Mouse (Mus musculus): ENCODE results near the gene Serpina1f. TPM values are rescaled to one million over a fixed set of nuclear protein-coding genes. Genes with fewer than 3 reads are reported as not detected.
"Not testable (repeated sequence)": the region's sequence is repeated elsewhere in the genome, so short reads cannot be mapped to it uniquely, and the experiment has no call there.

The Serpina1f gene
- polyA plus RNA-seq, 1 experiment from 2014 or later, result not detected

- Histone ChIP-seq H3K4me2 (ENCODE audit: low read depth, low read length) (no peak overlapping the region), H3K27ac (replicated peaks; ENCODE audit: low read depth, low read length) (no peak overlapping the region), H3K4me1 (ENCODE audit: control insufficient read depth, insufficient read depth, low read length) (no peaks in the 10 kb centered on the region), H3K9me3 (ENCODE audit: control insufficient read depth, low read length) (no peaks in the 10 kb centered on the region), H3K27me3 (replicated peaks; ENCODE audit: control insufficient read depth, insufficient read depth, low read length) (no peaks in the 10 kb centered on the region), H3K4me3 (ENCODE audit: low read depth, low read length) (no peak overlapping the region), H3K36me3 (ENCODE audit: control insufficient read depth, insufficient read depth, low read length) (no peaks in the 10 kb centered on the region), H3K9ac (ENCODE audit: low read depth, low read length) (no peak overlapping the region)
- peak; percentile 47; the same call in 1 of the 2 replicates for ATAC-seq (ENCODE audit: low read depth)
- WGBS, result 53% methylated on average over 2 of the region's 2 CpGs
- DNase-seq (ENCODE audit: low spot score), result peak; percentile 64
These were observed 22.1 kb downstream of the Serpina1f start for GRCm38 (mm10) chr12:103673179-103673578.

GRCm38 (mm10) chr12:103671483-103671882 lies 23.8 kb downstream of the Serpina1f start:
- H3K27ac ChIP-seq (replicated peaks; ENCODE audit: low read depth, low read length), result no peak overlapping the region
- no peak for DNase-seq (ENCODE audit: low spot score)
- H3K4me1 ChIP-seq (ENCODE audit: control insufficient read depth, insufficient read depth, low read length), result no peaks in the 10 kb centered on the region
- no peaks in the 10 kb centered on the region for H3K9me3 ChIP-seq (ENCODE audit: control insufficient read depth, low read length)
- 79% methylated on average over 3 of the region's 3 CpGs for WGBS
- H3K27me3 ChIP-seq (replicated peaks; ENCODE audit: control insufficient read depth, insufficient read depth, low read length), result no peaks in the 10 kb centered on the region
- no peak overlapping the region for H3K4me2 ChIP-seq (ENCODE audit: low read depth, low read length)
- no peak for ATAC-seq (ENCODE audit: low read depth)
- H3K9ac ChIP-seq (ENCODE audit: low read depth, low read length), result no peak overlapping the region
- H3K36me3 ChIP-seq (ENCODE audit: control insufficient read depth, insufficient read depth, low read length), result no peaks in the 10 kb centered on the region
- no peak overlapping the region for H3K4me3 ChIP-seq (ENCODE audit: low read depth, low read length)

DNA sequence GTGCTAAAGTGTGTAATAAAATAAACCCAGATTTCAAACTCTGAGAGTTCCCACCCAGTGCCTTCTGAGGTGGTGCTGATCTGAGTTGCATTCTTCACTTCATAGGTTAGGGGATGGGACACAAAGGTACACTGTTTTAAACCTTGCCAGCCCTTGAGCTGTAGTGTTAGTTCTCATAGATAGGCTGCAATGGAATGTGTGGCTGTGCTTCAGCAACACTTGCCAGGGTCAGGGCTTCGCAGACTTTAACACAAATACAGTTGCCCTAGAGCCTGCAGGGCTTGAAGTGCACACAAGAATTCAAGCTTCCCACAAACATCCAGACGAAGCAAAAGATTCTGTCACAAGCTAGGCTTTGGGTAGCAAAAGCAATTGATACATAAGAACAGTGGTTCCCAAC lies 24.4 kb downstream of the Serpina1f start:
- no peak overlapping the region for H3K27ac ChIP-seq (replicated peaks; ENCODE audit: low read depth, low read length)
- H3K4me3 ChIP-seq (ENCODE audit: low read depth, low read length), result no peak overlapping the region
- 53% methylated on average over 2 of the region's 2 CpGs for WGBS
- DNase-seq (ENCODE audit: low spot score) (no peak), ATAC-seq (ENCODE audit: low read depth) (no peak)
- H3K36me3 ChIP-seq (ENCODE audit: control insufficient read depth, insufficient read depth, low read length), result no peaks in the 10 kb centered on the region
- no peak overlapping the region for H3K9ac ChIP-seq (ENCODE audit: low read depth, low read length)
- no peak overlapping the region for H3K4me2 ChIP-seq (ENCODE audit: low read depth, low read length)
- H3K4me1 ChIP-seq (ENCODE audit: control insufficient read depth, insufficient read depth, low read length), result no peaks in the 10 kb centered on the region
- H3K27me3 ChIP-seq (replicated peaks; ENCODE audit: control insufficient read depth, insufficient read depth, low read length), result no peaks in the 10 kb centered on the region
- H3K9me3 ChIP-seq (ENCODE audit: control insufficient read depth, low read length), result no peaks in the 10 kb centered on the region; the same call in 1 of the 2 replicates

DNA sequence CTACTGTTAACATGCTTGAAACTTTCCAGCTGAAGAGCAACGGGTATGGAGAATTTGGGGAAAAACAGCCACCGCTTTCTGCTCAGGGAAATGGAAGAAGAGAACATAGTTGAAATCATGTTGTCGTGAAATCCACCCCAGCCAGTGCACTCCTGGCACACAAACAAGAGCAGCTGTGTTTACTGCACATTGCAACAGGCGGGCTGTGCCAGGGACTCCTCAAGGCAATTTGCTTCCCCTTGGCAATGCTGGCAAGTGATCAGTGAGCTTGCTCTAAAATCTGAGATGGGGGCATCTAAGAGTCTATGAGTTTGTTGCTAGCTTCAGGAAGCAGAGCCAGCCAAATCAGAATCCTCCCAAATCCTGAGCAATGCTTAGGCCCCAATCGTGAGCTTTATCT lies 25.0 kb downstream of the Serpina1f start:
- no peak overlapping the region for H3K4me3 ChIP-seq (ENCODE audit: low read depth, low read length)
- DNase-seq (ENCODE audit: low spot score) (peak; percentile 80), ATAC-seq (ENCODE audit: low read depth) (no peak)
- H3K27ac ChIP-seq (replicated peaks; ENCODE audit: low read depth, low read length), result no peak overlapping the region
- no peak overlapping the region for H3K4me2 ChIP-seq (ENCODE audit: low read depth, low read length)
- 73% methylated on average over 5 of the region's 5 CpGs for WGBS
- no peak overlapping the region for H3K9ac ChIP-seq (ENCODE audit: low read depth, low read length)
- no peaks in the 10 kb centered on the region for H3K27me3 ChIP-seq (replicated peaks; ENCODE audit: control insufficient read depth, insufficient read depth, low read length)
- H3K9me3 ChIP-seq (ENCODE audit: control insufficient read depth, low read length), result no peaks in the 10 kb centered on the region; the same call in 1 of the 2 replicates
- no peaks in the 10 kb centered on the region for H3K36me3 ChIP-seq (ENCODE audit: control insufficient read depth, insufficient read depth, low read length)
- no peaks in the 10 kb centered on the region for H3K4me1 ChIP-seq (ENCODE audit: control insufficient read depth, insufficient read depth, low read length)

GRCm38 (mm10) chr12:103665286-103665685 lies 30.0 kb downstream of the Serpina1f start:
- Histone ChIP-seq H3K9ac (ENCODE audit: low read depth, low read length) (no peak overlapping the region), H3K4me2 (ENCODE audit: low read depth, low read length) (no peak overlapping the region), H3K4me1 (ENCODE audit: control insufficient read depth, insufficient read depth, low read length) (no peaks in the 10 kb centered on the region), H3K27ac (replicated peaks; ENCODE audit: low read depth, low read length) (no peak overlapping the region), H3K4me3 (ENCODE audit: low read depth, low read length) (no peak overlapping the region), H3K36me3 (ENCODE audit: control insufficient read depth, insufficient read depth, low read length) (no peaks in the 10 kb centered on the region), H3K9me3 (ENCODE audit: control insufficient read depth, low read length) (no peaks in the 10 kb centered on the region; the same call in 1 of the 2 replicates), H3K27me3 (replicated peaks; ENCODE audit: control insufficient read depth, insufficient read depth, low read length) (no peaks in the 10 kb centered on the region)
- no peak for ATAC-seq (ENCODE audit: low read depth)
- no peak for DNase-seq (ENCODE audit: low spot score)
- WGBS, result 82% methylated on average over 3 of the region's 3 CpGs

DNA sequence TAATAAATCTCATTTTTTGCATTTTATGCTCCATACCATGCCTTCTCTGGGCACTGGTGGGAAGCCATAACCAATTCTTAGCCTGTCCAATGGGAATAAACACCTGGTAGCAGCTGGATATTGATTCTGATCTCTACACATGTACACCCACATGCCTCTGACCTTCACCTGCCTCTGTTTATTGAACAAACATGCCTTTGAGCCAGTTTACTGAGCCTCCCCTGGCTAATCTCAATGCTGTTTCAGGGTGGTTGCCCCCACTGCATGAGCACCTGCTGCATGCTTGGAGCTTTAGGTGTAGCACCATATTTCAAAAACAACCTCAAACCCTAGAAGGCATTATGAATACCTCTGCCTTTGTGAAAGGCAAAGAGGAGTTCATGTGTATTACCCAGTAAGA lies 33.3 kb downstream of the Serpina1f start:
- DNase-seq (ENCODE audit: low spot score); H3K36me3 ChIP-seq (ENCODE audit: control insufficient read depth, insufficient read depth, low read length); H3K9ac ChIP-seq (ENCODE audit: low read depth, low read length); H3K9me3 ChIP-seq (ENCODE audit: control insufficient read depth, low read length); H3K4me1 ChIP-seq (ENCODE audit: control insufficient read depth, insufficient read depth, low read length); ATAC-seq (ENCODE audit: low read depth); H3K4me3 ChIP-seq (ENCODE audit: low read depth, low read length); H3K4me2 ChIP-seq (ENCODE audit: low read depth, low read length); H3K27me3 ChIP-seq (replicated peaks; ENCODE audit: control insufficient read depth, insufficient read depth, low read length); H3K27ac ChIP-seq (replicated peaks; ENCODE audit: low read depth, low read length): not testable (repeated sequence)

DNA sequence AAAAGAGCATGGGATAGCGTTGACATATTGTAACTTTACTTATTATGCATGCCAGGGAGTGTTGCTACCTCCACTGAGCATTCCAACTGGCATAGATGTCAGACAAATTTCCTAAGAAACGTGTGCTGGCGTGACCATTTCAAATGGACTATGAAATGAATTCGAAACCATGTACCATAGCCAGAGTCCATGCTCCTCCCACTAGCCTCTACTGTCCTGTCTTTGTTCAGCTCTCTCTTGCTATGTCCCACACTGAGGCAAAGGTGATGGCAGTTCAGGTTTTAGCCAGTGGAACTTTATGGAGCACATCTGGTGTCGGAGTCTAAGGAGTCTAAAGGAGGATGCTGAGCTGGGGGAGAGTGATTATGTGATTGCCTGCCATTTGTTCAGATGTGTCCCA lies 35.3 kb downstream of the Serpina1f start:
- no peaks in the 10 kb centered on the region for H3K4me1 ChIP-seq (ENCODE audit: control insufficient read depth, insufficient read depth, low read length)
- 77% methylated on average over 5 of the region's 5 CpGs for WGBS
- no peaks in the 10 kb centered on the region for H3K36me3 ChIP-seq (ENCODE audit: control insufficient read depth, insufficient read depth, low read length)
- DNase-seq (ENCODE audit: low spot score) (no peak), ATAC-seq (ENCODE audit: low read depth) (no peak)
- no peaks in the 10 kb centered on the region for H3K27me3 ChIP-seq (replicated peaks; ENCODE audit: control insufficient read depth, insufficient read depth, low read length)
- no peak overlapping the region for H3K9ac ChIP-seq (ENCODE audit: low read depth, low read length)
- no peaks in the 10 kb centered on the region for H3K9me3 ChIP-seq (ENCODE audit: control insufficient read depth, low read length)
- H3K4me3 ChIP-seq (ENCODE audit: low read depth, low read length), result no peak overlapping the region
- H3K27ac ChIP-seq (replicated peaks; ENCODE audit: low read depth, low read length), result no peak overlapping the region
- no peak overlapping the region for H3K4me2 ChIP-seq (ENCODE audit: low read depth, low read length)

GRCm38 (mm10) chr12:103659171-103659570 lies 36.2 kb downstream of the Serpina1f start:
- WGBS, result 74% methylated on average over 2 of the region's 2 CpGs
- no peak overlapping the region for H3K4me3 ChIP-seq (ENCODE audit: low read depth, low read length)

DNA sequence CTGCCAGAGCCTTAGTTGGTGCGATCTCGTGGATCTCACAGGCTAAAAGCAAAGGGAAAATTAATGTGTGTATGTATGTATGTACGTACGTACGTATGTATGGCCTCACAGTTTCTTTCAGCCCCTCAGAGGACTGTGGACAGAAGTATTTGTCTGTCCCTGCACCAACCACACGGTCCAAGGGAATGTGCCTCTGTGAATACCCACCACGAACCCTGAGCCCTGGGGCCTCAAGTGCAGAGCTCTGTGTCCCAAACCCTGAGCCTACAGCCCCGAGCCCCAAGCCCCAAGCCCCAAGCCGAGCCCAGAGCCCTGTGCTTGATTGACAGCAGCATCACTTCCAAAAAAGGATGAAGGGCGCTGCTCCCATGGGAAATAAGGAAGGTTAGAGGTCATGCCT lies 37.3 kb downstream of the Serpina1f start:
- H3K9ac ChIP-seq (ENCODE audit: low read depth, low read length), result no peak overlapping the region
- no peak overlapping the region for H3K4me3 ChIP-seq (ENCODE audit: low read depth, low read length)
- WGBS, result 74% methylated on average over 10 of the region's 10 CpGs
- H3K9me3 ChIP-seq (ENCODE audit: control insufficient read depth, low read length), result no peaks in the 10 kb centered on the region
- no peaks in the 10 kb centered on the region for H3K4me1 ChIP-seq (ENCODE audit: control insufficient read depth, insufficient read depth, low read length)
- no peak overlapping the region for H3K27ac ChIP-seq (replicated peaks; ENCODE audit: low read depth, low read length)
- no peak for DNase-seq (ENCODE audit: low spot score)
- H3K27me3 ChIP-seq (replicated peaks; ENCODE audit: control insufficient read depth, insufficient read depth, low read length), result no peaks in the 10 kb centered on the region
- no peak overlapping the region for H3K4me2 ChIP-seq (ENCODE audit: low read depth, low read length)
- H3K36me3 ChIP-seq (ENCODE audit: control insufficient read depth, insufficient read depth, low read length), result no peaks in the 10 kb centered on the region
- no peak for ATAC-seq (ENCODE audit: low read depth)

More at GRCm38 (mm10) chr12:103659171-103659570, 36.2 kb downstream of the Serpina1f start:
- Histone ChIP-seq H3K4me2 (ENCODE audit: low read depth, low read length) (no peak overlapping the region), H3K9ac (ENCODE audit: low read depth, low read length) (no peak overlapping the region), H3K27me3 (replicated peaks; ENCODE audit: control insufficient read depth, insufficient read depth, low read length) (no peaks in the 10 kb centered on the region), H3K36me3 (ENCODE audit: control insufficient read depth, insufficient read depth, low read length) (no peaks in the 10 kb centered on the region), H3K9me3 (ENCODE audit: control insufficient read depth, low read length) (no peaks in the 10 kb centered on the region), H3K4me1 (ENCODE audit: control insufficient read depth, insufficient read depth, low read length) (no peaks in the 10 kb centered on the region), H3K27ac (replicated peaks; ENCODE audit: low read depth, low read length) (no peak overlapping the region)
- ATAC-seq (ENCODE audit: low read depth), result no peak
- DNase-seq (ENCODE audit: low spot score), result no peak
